In the genomic region with DNA sequence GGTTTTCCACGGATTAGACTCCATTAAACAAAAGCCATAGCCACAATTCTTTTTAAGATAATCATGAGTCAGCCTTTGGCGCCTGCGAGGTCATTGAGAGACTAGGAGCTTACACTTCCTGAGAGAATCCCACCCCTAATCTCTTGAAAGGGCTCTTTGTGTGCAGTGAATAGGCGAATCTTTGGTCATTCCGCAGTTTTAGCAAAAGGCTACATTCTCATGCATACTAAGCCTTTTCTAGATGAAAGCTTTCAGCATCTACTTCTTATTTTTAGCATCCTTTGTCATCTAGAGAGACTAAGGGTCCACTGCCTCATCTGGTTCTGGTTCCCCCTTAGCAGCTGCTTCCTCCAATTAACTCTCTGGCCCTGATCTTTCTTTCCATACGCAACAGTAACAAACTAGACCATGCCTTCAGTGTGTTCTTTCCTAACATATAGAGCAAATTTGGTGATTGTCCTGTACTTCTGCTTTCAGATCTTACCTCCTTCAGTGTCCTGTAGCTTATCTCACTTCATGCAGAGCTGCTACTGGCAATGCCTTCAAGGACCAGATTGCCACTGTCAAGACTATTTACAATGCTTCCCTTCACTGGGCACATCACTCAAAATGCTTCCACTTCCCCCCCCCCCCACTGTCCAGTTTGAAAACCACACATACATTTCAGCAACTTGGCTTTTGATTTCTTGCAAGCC, we compare ENCODE assay signal across 11 mouse cellular contexts.
A peak's percentile ranks its signal among the peaks of the same experiment; 100 is the strongest.
DNase-seq lines count a peak whose midpoint lies in the region; ATAC-seq and TF ChIP-seq lines count a peak whose summit lies in the region.
"Had no signal": no experiment of that assay in that cellular context is flagged by ENCODE, and none has a peak within 500 bp of the region (broad histone marks: within the 10 kb centered on the region; RNA-seq: fewer than 3 reads in every experiment).

No protein-coding gene starts in this region.

- no peaks in the 10 kb centered on the region for H3K4me1 ChIP-seq in hindbrain, postnatal 0 days (ENCODE audit: insufficient read depth, low read length)
- peaks cover 12% of the 10 kb centered on the region; the same call in 1 of the 2 replicates for H3K4me1 ChIP-seq in hindbrain, embryonic 10.5 days (replicated peaks)
- peaks cover 11% of the 10 kb centered on the region; the same call in 1 of the 2 replicates for H3K4me1 ChIP-seq in forebrain, embryonic 14.5 days (ENCODE audit: control insufficient read depth, insufficient read depth, low read length)
- no peaks in the 10 kb centered on the region for H3K4me1 ChIP-seq in intestine, postnatal 0 days (replicated peaks; ENCODE audit: control insufficient read depth, insufficient read depth, low read length)

- H3K4me3 ChIP-seq in hindbrain, postnatal 0 days (ENCODE audit: low read length): no peak overlapping the region
- no peak overlapping the region for H3K4me3 ChIP-seq in hindbrain, embryonic 10.5 days
- no peak overlapping the region for H3K4me3 ChIP-seq in forebrain, embryonic 14.5 days (ENCODE audit: low read depth, low read length)
- H3K4me3 ChIP-seq in intestine, postnatal 0 days (ENCODE audit: low read depth, low read length): no peak overlapping the region

- peak overlapping the region; percentile 36; the same call in 1 of the 2 replicates for H3K27ac ChIP-seq in hindbrain, postnatal 0 days
- H3K27ac ChIP-seq in hindbrain, embryonic 10.5 days: no peak overlapping the region; the same call in 1 of the 2 replicates
- H3K27ac ChIP-seq in forebrain, embryonic 14.5 days (ENCODE audit: low read depth, low read length): no peak overlapping the region
- H3K27ac ChIP-seq in intestine, postnatal 0 days (ENCODE audit: low read depth, low read length): no peak overlapping the region

- TF ChIP-seq CTCF in hindbrain, postnatal 0 days (IDR thresholded peaks at IDR 0.05; ENCODE audit: low read depth): no peak
- TF ChIP-seq CTCF in intestine, postnatal 0 days (IDR thresholded peaks at IDR 0.05; ENCODE audit: low read depth): no peak

- H3K9ac ChIP-seq in hindbrain, postnatal 0 days (replicated peaks; ENCODE audit: low read length): no peak overlapping the region
- H3K9ac ChIP-seq in forebrain, embryonic 14.5 days (ENCODE audit: low read length): 0 out of 2 replicates have a peak overlapping the region, but pooled peaks have one; percentile 13
- no peak overlapping the region for H3K9ac ChIP-seq in intestine, postnatal 0 days (ENCODE audit: low read depth, low read length)

- peak; percentile 25 for DNase-seq in hindbrain, postnatal 0 days (ENCODE audit: low spot score)
- DNase-seq in hindbrain, embryonic 10.5 days (ENCODE audit: low spot score): no peak
- peak; percentile 10 for DNase-seq in brain, embryonic 18.5 days (ENCODE audit: low read depth, low spot score)
- DNase-seq in forebrain, embryonic 14.5 days (ENCODE audit: low spot score): peak; percentile 57
- DNase-seq in retina, embryonic 14.5 days (ENCODE audit: low spot score): peak; percentile 2
- no peak for DNase-seq in kidney, postnatal 4 days
- no peak for DNase-seq in frontal cortex, postnatal 36 days (ENCODE audit: low spot score in 2 of 2)
- DNase-seq: adrenal gland, adult 8-10 months; kidney, postnatal 10 days had no signal

- WGBS in hindbrain, postnatal 0 days: 28% methylated on average over 6 of the region's 6 CpGs
- 37% methylated on average over 6 of the region's 6 CpGs for WGBS in hindbrain, embryonic 10.5 days
- WGBS in forebrain, embryonic 14.5 days: 1% methylated on average over 6 of the region's 6 CpGs
- 72% methylated on average over 6 of the region's 6 CpGs for WGBS in intestine, postnatal 0 days

- no peaks in the 10 kb centered on the region for H3K27me3 ChIP-seq in hindbrain, postnatal 0 days (ENCODE audit: insufficient read depth, low read length)
- no peaks in the 10 kb centered on the region for H3K27me3 ChIP-seq in hindbrain, embryonic 10.5 days (ENCODE audit: insufficient read depth, poor library complexity, severe bottlenecking)
- no peaks in the 10 kb centered on the region for H3K27me3 ChIP-seq in forebrain, embryonic 14.5 days (replicated peaks; ENCODE audit: control insufficient read depth, insufficient read depth, low read length)
- no peaks in the 10 kb centered on the region for H3K27me3 ChIP-seq in intestine, postnatal 0 days (replicated peaks; ENCODE audit: control insufficient read depth, insufficient read depth, low read length)

- H3K4me2 ChIP-seq in hindbrain, postnatal 0 days (ENCODE audit: low read depth, low read length): no peak overlapping the region
- peak overlapping the region; percentile 30 for H3K4me2 ChIP-seq in forebrain, embryonic 14.5 days (ENCODE audit: low read length)
- H3K4me2 ChIP-seq in intestine, postnatal 0 days (replicated peaks; ENCODE audit: low read depth): no peak overlapping the region

- no peaks in the 10 kb centered on the region for H3K36me3 ChIP-seq in hindbrain, postnatal 0 days (ENCODE audit: insufficient read depth, low read length)
- no peaks in the 10 kb centered on the region for H3K36me3 ChIP-seq in hindbrain, embryonic 10.5 days
- H3K36me3 ChIP-seq in forebrain, embryonic 14.5 days (ENCODE audit: control insufficient read depth, insufficient read depth, low read length): no peaks in the 10 kb centered on the region
- no peaks in the 10 kb centered on the region for H3K36me3 ChIP-seq in intestine, postnatal 0 days (ENCODE audit: control insufficient read depth, insufficient read depth)

- ATAC-seq in hindbrain, postnatal 0 days: peak; percentile 68
- peak; percentile 63; the same call in 1 of the 2 replicates for ATAC-seq in forebrain, embryonic 14.5 days
- ATAC-seq in intestine, postnatal 0 days: no peak
- ATAC-seq: hindbrain, embryonic 16.5 days had no signal

- no peaks in the 10 kb centered on the region for H3K9me3 ChIP-seq in hindbrain, postnatal 0 days (ENCODE audit: low read length)
- no peaks in the 10 kb centered on the region for H3K9me3 ChIP-seq in hindbrain, embryonic 10.5 days
- H3K9me3 ChIP-seq in forebrain, embryonic 14.5 days (replicated peaks; ENCODE audit: control insufficient read depth, low read length): no peaks in the 10 kb centered on the region
- no peaks in the 10 kb centered on the region for H3K9me3 ChIP-seq in intestine, postnatal 0 days (ENCODE audit: control insufficient read depth)

Comparison
In these comparisons a context has a peak if more than half of its experiments do, and no peak if none do; other contexts are left out.
1. DNase-seq: peak in hindbrain, postnatal 0 days (single experiment), brain, embryonic 18.5 days (single experiment), forebrain, embryonic 14.5 days (single experiment) and retina, embryonic 14.5 days (single experiment); none in hindbrain, embryonic 10.5 days (single experiment), kidney, postnatal 4 days (0 of 2) and frontal cortex, postnatal 36 days (0 of 2).